Mouse (Mus musculus) heart, postnatal 4 days (tissue): ENCODE data around the gene Gm7075. TPM values are rescaled to one million over a fixed set of nuclear protein-coding genes. Genes with fewer than 3 reads are reported as not detected.

Experiments used
- total RNA-seq, 2 experiments: library from RNA; stranded (reverse); gene quantifications; 2 replicates each; pipeline ENCODE4 v1.2.3; 2021

The Gm7075 gene
- total RNA-seq, 2 experiments from 2014 or later: not detected

Other genes starting within 250 kb of the Gm7075 start
- gene Mypn, start 217.8 kb downstream of the Gm7075 start, total RNA-seq: 10 to 100 TPM; 69.3 to 75.7 TPM
- 10 to 100 TPM; 45.2 to 45.8 TPM for gene Herc4, start 178.0 kb downstream of the Gm7075 start, total RNA-seq
- 10 to 100 TPM; 13.2 to 14.3 TPM for gene Sirt1, start 40.1 kb downstream of the Gm7075 start, total RNA-seq
- gene Dnajc12, start 39.3 kb downstream of the Gm7075 start, total RNA-seq: 1 to 10 TPM; 5.5 to 8.7 TPM
- gene Ctnna3, start 8.3 kb upstream of the Gm7075 start, total RNA-seq: 10 to 100 TPM; 81.4 to 88.7 TPM